Mouse (Mus musculus) intestine, postnatal 0 days (tissue): Measurements from ENCODE around the gene Cbx1. TPM values are rescaled to one million over a fixed set of nuclear protein-coding genes. Genes with fewer than 3 reads are reported as not detected.

Experiments
- ATAC-seq: fragments of 200-750 bp; cut with Nextera tagmentation; 2 replicates; pipeline ENCODE4 v1.8.0; 2017; ENCODE audit warnings: mild to moderate bottlenecking, moderate TSS enrichment, moderate library complexity
- H3K27ac ChIP-seq: fragments of 300-500 bp; sonication (generic); 2 replicates; pipeline ENCODE4 v1.5.1; 2014; ENCODE audit warnings: mild to moderate bottlenecking, low read depth, low read length, moderate library complexity
- H3K27me3 ChIP-seq: fragments of 300-500 bp; sonication (generic); replicated peaks from 2 replicates; pipeline ENCODE4 v1.6.1; 2014; ENCODE audit warnings: low read length, mixed read lengths; ENCODE audit not compliant: control insufficient read depth, insufficient read depth
- H3K36me3 ChIP-seq: fragments of 300-500 bp; sonication (generic); 2 replicates; pipeline ENCODE4 v1.6.1; 2014; ENCODE audit warnings: mild to moderate bottlenecking, moderate library complexity; ENCODE audit not compliant: control insufficient read depth, insufficient read depth
- H3K4me1 ChIP-seq: fragments of 300-500 bp; sonication (generic); replicated peaks from 2 replicates; pipeline ENCODE4 v1.6.1; 2014; ENCODE audit warnings: antibody characterized with exemption, low read length, mixed read lengths; ENCODE audit not compliant: control insufficient read depth, insufficient read depth
- H3K4me2 ChIP-seq: fragments of 300-500 bp; sonication (generic); replicated peaks from 2 replicates; pipeline ENCODE4 v1.6.1; 2014; ENCODE audit warnings: low read depth, mild to moderate bottlenecking, moderate library complexity
- H3K4me3 ChIP-seq: fragments of 300-500 bp; sonication (generic); 2 replicates; pipeline ENCODE4 v1.5.1; 2014; ENCODE audit warnings: low read depth, low read length
- H3K9ac ChIP-seq: fragments of 300-500 bp; sonication (generic); 2 replicates; pipeline ENCODE4 v1.6.1; 2014; ENCODE audit warnings: mild to moderate bottlenecking, low read depth, low read length
- H3K9me3 ChIP-seq: fragments of 300-500 bp; sonication (generic); 2 replicates; pipeline ENCODE4 v1.6.1; 2016; ENCODE audit warnings: mixed run types; ENCODE audit not compliant: control insufficient read depth
- CTCF ChIP-seq: sonication (generic); IDR thresholded peaks from 2 replicates; pipeline ENCODE4 v1.5.1; 2016; ENCODE audit warnings: low read depth, mild to moderate bottlenecking, control low read depth, antibody characterized with exemption, moderate library complexity
- WGBS: fragments of 180-500 bp; shearing (Covaris S2); extraction: QIAGEN DNeasy Blood & Tissue Kit; methylation state at CpG from one replicate; pipeline ENCODE4 v1.1.7; 2014; 5-methylcytosine and 5-hydroxymethylcytosine counted together
- polyA plus RNA-seq: library from polyadenylated mRNA; unstranded; fragments of >200 nt; fragmentation: Nextera tagmentation; extraction: Ambion mirVana; gene quantifications from 2 replicates; pipeline ENCODE4 v1.2.1, GENCODE M21; 2015

The Cbx1 gene
- polyA plus RNA-seq, 1 experiment from 2014 or later: 39.3 TPM

- no peak overlapping the region for H3K9ac ChIP-seq
- no peak overlapping the region for H3K4me3 ChIP-seq
- H3K27me3 ChIP-seq: 0 out of 2 replicates have a peak, but pooled peaks cover 4% of the 10 kb centered on the region
- no peaks in the 10 kb centered on the region for H3K4me1 ChIP-seq
- no peak overlapping the region for H3K4me2 ChIP-seq
- ATAC-seq: no peak
- WGBS: 49% methylated on average over 3 of the region's 3 CpGs
- no peaks in the 10 kb centered on the region for H3K9me3 ChIP-seq
- no peak for TF ChIP-seq CTCF
- H3K36me3 ChIP-seq: no peaks in the 10 kb centered on the region
- no peak overlapping the region for H3K27ac ChIP-seq
These were observed 41.4 kb upstream of the Cbx1 start for GRCm38 (mm10) chr11:96747555-96747954.

- Histone ChIP-seq H3K9me3 (no peaks in the 10 kb centered on the region), H3K4me2 (no peak overlapping the region), H3K9ac (no peak overlapping the region), H3K4me3 (no peak overlapping the region), H3K27me3 (0 out of 2 replicates have a peak, but pooled peaks cover 3% of the 10 kb centered on the region), H3K27ac (no peak overlapping the region), H3K36me3 (no peaks in the 10 kb centered on the region), H3K4me1 (no peaks in the 10 kb centered on the region)
- peak; percentile 26 for TF ChIP-seq CTCF
- no peak for ATAC-seq
- WGBS: 89% methylated on average over 2 of the region's 2 CpGs
These were observed 33.6 kb upstream of the Cbx1 start for GRCm38 (mm10) chr11:96755298-96755697.

GRCm38 (mm10) chr11:96757421-96757820, 31.5 kb upstream of the Cbx1 start:
- no peak for ATAC-seq
- H3K27ac ChIP-seq: no peak overlapping the region
- H3K27me3 ChIP-seq: peaks cover 3% of the 10 kb centered on the region; the same call in 1 of the 2 replicates
- no peak overlapping the region for H3K4me2 ChIP-seq
- H3K36me3 ChIP-seq: no peaks in the 10 kb centered on the region
- no peak overlapping the region for H3K4me3 ChIP-seq
- H3K9ac ChIP-seq: no peak overlapping the region
- H3K4me1 ChIP-seq: no peaks in the 10 kb centered on the region
- H3K9me3 ChIP-seq: no peaks in the 10 kb centered on the region
- TF ChIP-seq CTCF: no peak
- WGBS: 53% methylated on average over 4 of the region's 4 CpGs

- Histone ChIP-seq H3K36me3 (no peaks in the 10 kb centered on the region), H3K27me3 (peaks cover 3% of the 10 kb centered on the region; the same call in 1 of the 2 replicates), H3K4me2 (no peak overlapping the region), H3K4me3 (no peak overlapping the region), H3K9ac (no peak overlapping the region), H3K27ac (no peak overlapping the region), H3K9me3 (no peaks in the 10 kb centered on the region), H3K4me1 (no peaks in the 10 kb centered on the region)
- WGBS: 70% methylated on average over 5 of the region's 5 CpGs
- ATAC-seq: no peak
- TF ChIP-seq CTCF: no peak
These were observed 30.5 kb upstream of the Cbx1 start for GRCm38 (mm10) chr11:96758402-96758801.

- TF ChIP-seq CTCF: peak; percentile 91
- 42% methylated on average over 3 of the region's 3 CpGs for WGBS
- no peaks in the 10 kb centered on the region for H3K9me3 ChIP-seq
- no peaks in the 10 kb centered on the region; the same call in 1 of the 2 replicates for H3K27me3 ChIP-seq
- no peak overlapping the region for H3K4me2 ChIP-seq
- H3K36me3 ChIP-seq: no peaks in the 10 kb centered on the region
- ATAC-seq: peak; percentile 44; the same call in 1 of the 2 replicates
- no peak overlapping the region for H3K27ac ChIP-seq
- no peak overlapping the region for H3K4me3 ChIP-seq
- no peak overlapping the region for H3K9ac ChIP-seq
- H3K4me1 ChIP-seq: no peaks in the 10 kb centered on the region
These were observed 28.9 kb upstream of the Cbx1 start for GRCm38 (mm10) chr11:96760042-96760441.

GRCm38 (mm10) chr11:96761984-96762383, 26.9 kb upstream of the Cbx1 start:
- Histone ChIP-seq H3K4me3 (no peak overlapping the region), H3K4me1 (no peaks in the 10 kb centered on the region), H3K9ac (no peak overlapping the region), H3K9me3 (no peaks in the 10 kb centered on the region), H3K27ac (no peak overlapping the region), H3K4me2 (no peak overlapping the region), H3K36me3 (no peaks in the 10 kb centered on the region), H3K27me3 (no peaks in the 10 kb centered on the region; the same call in 1 of the 2 replicates)
- TF ChIP-seq CTCF: no peak
- 57% methylated on average over 7 of the region's 7 CpGs for WGBS
- no peak for ATAC-seq
